Mouse (Mus musculus): ENCODE data around the gene Gm17584. TPM values are rescaled to one million over a fixed set of nuclear protein-coding genes. Genes with fewer than 3 reads are reported as not detected.
"Not testable (repeated sequence)": the region's sequence is repeated elsewhere in the genome, so short reads cannot be mapped to it uniquely, and the experiment has no call there.

Gene Gm17584
- not detected in 2 replicates for polyA plus RNA-seq (2014; fragmentation: Nextera tagmentation; extraction: Ambion mirVana)

GRCm38 (mm10) chrX:124500263-124500662 lies at the start of gene Gm17584:
Gene Gm17584 (plus strand): TSS chrX:124500563.
- H3K4me2 ChIP-seq (ENCODE audit: low read depth, low read length, severe bottlenecking); H3K36me3 ChIP-seq (ENCODE audit: control insufficient read depth, insufficient read depth, low read length); H3K27ac ChIP-seq (ENCODE audit: low read depth, low read length); H3K4me1 ChIP-seq (replicated peaks; ENCODE audit: control insufficient read depth, insufficient read depth, low read length); H3K9ac ChIP-seq (ENCODE audit: low read length); ATAC-seq (replicated peaks; ENCODE audit: low FRiP score); DNase-seq (ENCODE audit: low spot score); H3K27me3 ChIP-seq (ENCODE audit: control insufficient read depth, insufficient read depth, low read length); H3K4me3 ChIP-seq (ENCODE audit: low read depth, low read length); H3K9me3 ChIP-seq (ENCODE audit: control insufficient read depth, low read length): not testable (repeated sequence)
- WGBS = no CpG with 5 or more reads among the region's 4 CpGs

Other genes with a start within 250 kb of the Gm17584 start
- gene Gm17469, start 129.3 kb downstream of the Gm17584 start, polyA plus RNA-seq (2014; fragmentation: Nextera tagmentation; extraction: Ambion mirVana) = not detected in 2 replicates

All from forebrain, embryonic 11.5 days (tissue).